In the genomic region with DNA sequence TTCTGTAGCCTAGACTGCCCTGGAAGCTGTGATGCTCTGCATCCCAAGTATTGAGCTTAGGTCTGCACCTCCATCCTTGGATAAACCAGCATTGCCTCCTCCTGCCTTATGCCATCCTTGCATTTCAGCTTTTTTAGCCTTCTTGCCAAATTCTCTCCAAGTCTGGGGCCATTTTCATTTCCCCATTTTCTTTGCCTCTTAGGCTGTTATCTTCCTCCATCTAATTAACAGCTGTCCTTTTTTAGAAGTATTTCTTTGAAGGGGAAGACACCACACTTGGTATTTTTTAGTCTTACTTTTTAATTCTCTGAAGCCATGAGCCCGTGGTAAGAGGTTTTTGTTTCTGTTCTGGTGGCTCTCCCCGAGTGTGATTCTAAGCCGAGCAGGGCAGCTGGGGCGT, we compare ENCODE assay signal across 26 mouse cellular contexts. TPM values are rescaled to one million over a fixed set of nuclear protein-coding genes. Genes with fewer than 3 reads are reported as not detected.
"Had no signal": no experiment of that assay in that cellular context is flagged by ENCODE, and none has a peak within 500 bp of the region (broad histone marks: within the 10 kb centered on the region; RNA-seq: fewer than 3 reads in every experiment).

No protein-coding gene starts in this region.

- H3K4me3 ChIP-seq: lung, embryonic 15.5 days; midbrain, embryonic 10.5 days; midbrain, embryonic 12.5 days; myocyte; neural tube, embryonic 13.5 days; neural tube, embryonic 15.5 days had no signal

- H3K27me3 ChIP-seq: lung, embryonic 15.5 days; midbrain, embryonic 12.5 days; neural tube, embryonic 13.5 days; neural tube, embryonic 15.5 days had no signal

- H3K9ac ChIP-seq: liver, embryonic 14.5 days; lung, embryonic 15.5 days; midbrain, embryonic 12.5 days; neural tube, embryonic 13.5 days; neural tube, embryonic 15.5 days had no signal

- H3K4me2 ChIP-seq: lung, embryonic 15.5 days; midbrain, embryonic 12.5 days; neural tube, embryonic 13.5 days; neural tube, embryonic 15.5 days had no signal

- DNase-seq: lung, adult 2 months; lung, postnatal 14 days; lung, postnatal 36 days; midbrain, embryonic 14.5 days; right cerebral cortex, postnatal 25 days; right cerebral cortex, postnatal 4 days; thymus, adult 18-20 months; thymus, postnatal 14 days; thymus, postnatal 36 days had no signal

- H3K27ac ChIP-seq: liver, embryonic 14.5 days; lung, embryonic 15.5 days; midbrain, embryonic 10.5 days; midbrain, embryonic 12.5 days; neural tube, embryonic 13.5 days; neural tube, embryonic 15.5 days had no signal

- H3K9me3 ChIP-seq: lung, embryonic 15.5 days; midbrain, embryonic 10.5 days; midbrain, embryonic 12.5 days; neural tube, embryonic 13.5 days; neural tube, embryonic 15.5 days had no signal

- ATAC-seq: lung, postnatal 0 days; midbrain, embryonic 16.5 days had no signal

RNA-seq across cellular contexts. Expression of a gene that starts 21.8 kb away (rescaled TPM):
- total RNA-seq: megakaryocyte, adult 5-6 weeks had no signal
- polyA plus RNA-seq: liver, embryonic 16.5 days; lung, adult 2 months; lung, embryonic 15.5 days; lung, postnatal 0 days; midbrain, embryonic 12.5 days; midbrain, embryonic 14.5 days; midbrain, embryonic 16.5 days; neural tube, embryonic 11.5 days; neural tube, embryonic 13.5 days; neural tube, embryonic 15.5 days; small intestine, adult 2 months; stomach, embryonic 14.5 days; stomach, embryonic 16.5 days; thymus, postnatal 0 days had no signal

RNA-seq across cellular contexts. Expression of a gene that starts 31.7 kb away (rescaled TPM):
- total RNA-seq: megakaryocyte, adult 5-6 weeks; megakaryocyte-erythroid progenitor cell, adult 5-6 weeks had no signal
- polyA plus RNA-seq: lung, adult 2 months; neural tube, embryonic 11.5 days; neural tube, embryonic 13.5 days; small intestine, adult 2 months; thymus, postnatal 0 days had no signal
